Comparison of ENCODE assay signal across 12 mouse cellular contexts in the genomic region with DNA sequence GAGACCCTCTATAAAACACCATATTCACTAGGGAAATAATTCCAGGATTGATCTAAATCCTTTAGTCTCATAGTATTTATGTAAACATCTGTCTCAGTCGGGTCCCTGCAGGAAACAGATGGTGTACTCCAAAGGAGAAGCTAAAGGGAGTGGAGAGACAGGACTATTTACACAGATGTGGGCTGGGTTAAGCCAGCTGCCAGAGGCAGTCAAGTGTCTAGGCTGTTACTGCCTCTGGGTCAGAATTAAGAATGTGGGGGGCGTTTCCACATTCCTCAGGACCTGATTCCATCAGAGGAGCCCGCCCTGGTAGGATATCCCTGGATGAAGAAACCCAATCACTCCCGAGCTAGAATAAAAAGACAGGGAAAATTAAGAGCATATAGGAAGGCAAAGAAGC.
DNase-seq lines count a peak whose midpoint lies in the region; ATAC-seq and TF ChIP-seq lines count a peak whose summit lies in the region.
"Had no signal": no experiment of that assay in that cellular context is flagged by ENCODE, and none has a peak within 500 bp of the region (broad histone marks: within the 10 kb centered on the region; RNA-seq: fewer than 3 reads in every experiment).

No protein-coding gene starts in this region.

- H3K27me3 ChIP-seq in limb, embryonic 13.5 days: no peaks in the 10 kb centered on the region
- H3K27me3 ChIP-seq in limb, embryonic 10.5 days (ENCODE audit: low read depth, poor library complexity, severe bottlenecking): no peaks in the 10 kb centered on the region
- H3K27me3 ChIP-seq in embryonic facial prominence, embryonic 14.5 days (replicated peaks; ENCODE audit: control insufficient read depth, insufficient read depth, low read length): no peaks in the 10 kb centered on the region
- no peaks in the 10 kb centered on the region for H3K27me3 ChIP-seq in forebrain, embryonic 11.5 days (ENCODE audit: control insufficient read depth, insufficient read depth, low read length)
- no peaks in the 10 kb centered on the region for H3K27me3 ChIP-seq in cerebellum, adult 2 months (ENCODE audit: control insufficient read depth, insufficient read depth, low read length)
- H3K27me3 ChIP-seq: hindbrain, embryonic 13.5 days had no signal

- TF ChIP-seq POLR2A in cerebellum, adult 2 months (IDR thresholded peaks at IDR 0.05; ENCODE audit: borderline replicate concordance, insufficient read depth, low read length): no peak

- peak; percentile 79; the same call in 1 of the 2 replicates for ATAC-seq in limb, embryonic 13.5 days (ENCODE audit: low FRiP score, low read depth)
- ATAC-seq in embryonic facial prominence, embryonic 14.5 days (ENCODE audit: low read depth): peak; percentile 89
- no peak for ATAC-seq in forebrain, embryonic 11.5 days (replicated peaks; ENCODE audit: low FRiP score)

- TF ChIP-seq CTCF in cerebellum, adult 2 months (IDR thresholded peaks at IDR 0.05; ENCODE audit: borderline replicate concordance, insufficient read depth, low read depth, low read length): no peak

- 36% methylated on average over 4 of the region's 4 CpGs for WGBS in limb, embryonic 13.5 days
- 38% methylated on average over 4 of the region's 4 CpGs for WGBS in limb, embryonic 10.5 days
- 4% methylated on average over 4 of the region's 4 CpGs for WGBS in embryonic facial prominence, embryonic 14.5 days
- 41% methylated on average over 4 of the region's 4 CpGs for WGBS in forebrain, embryonic 11.5 days
- WGBS in cerebellum, adult 2 months: 81% methylated on average over 4 of the region's 4 CpGs

- DNase-seq in limb, embryonic 10.5 days (ENCODE audit: low spot score): no peak
- peak; percentile 66 for DNase-seq in embryo, embryonic 10 days (ENCODE audit: low spot score)
- DNase-seq in embryonic facial prominence, embryonic 14.5 days (ENCODE audit: low spot score): peak; percentile 86
- peak; percentile 4 to 24 for DNase-seq in lung, postnatal 4 days
- no peak for DNase-seq in forebrain, embryonic 11.5 days (ENCODE audit: low spot score)
- DNase-seq in cerebellum, adult 2 months: no peak
- DNase-seq: right cerebral cortex, postnatal 14 days; thymus, postnatal 14 days had no signal

- H3K36me3 ChIP-seq in limb, embryonic 13.5 days: no peaks in the 10 kb centered on the region
- H3K36me3 ChIP-seq in limb, embryonic 10.5 days: no peaks in the 10 kb centered on the region
- no peaks in the 10 kb centered on the region for H3K36me3 ChIP-seq in embryonic facial prominence, embryonic 14.5 days (ENCODE audit: control insufficient read depth, insufficient read depth, low read length)
- H3K36me3 ChIP-seq in forebrain, embryonic 11.5 days (ENCODE audit: control insufficient read depth, insufficient read depth, low read length): no peaks in the 10 kb centered on the region
- H3K36me3 ChIP-seq: G1E; hindbrain, embryonic 13.5 days had no signal

- H3K4me3 ChIP-seq in limb, embryonic 13.5 days: no peak overlapping the region
- no peak overlapping the region for H3K4me3 ChIP-seq in limb, embryonic 10.5 days
- H3K4me3 ChIP-seq in embryonic facial prominence, embryonic 14.5 days (ENCODE audit: low read depth, low read length): no peak overlapping the region
- H3K4me3 ChIP-seq in forebrain, embryonic 11.5 days (ENCODE audit: low read depth, low read length): no peak overlapping the region
- no peak overlapping the region for H3K4me3 ChIP-seq in cerebellum, adult 2 months (replicated peaks; ENCODE audit: insufficient read depth, low read depth, low read length)
- H3K4me3 ChIP-seq: hindbrain, embryonic 13.5 days; left cerebral cortex, adult 2 months had no signal

- H3K9me3 ChIP-seq in limb, embryonic 13.5 days: 0 out of 2 replicates have a peak, but pooled peaks cover 8% of the 10 kb centered on the region
- no peaks in the 10 kb centered on the region for H3K9me3 ChIP-seq in limb, embryonic 10.5 days (replicated peaks)
- peaks cover 13% of the 10 kb centered on the region; the same call in 1 of the 2 replicates for H3K9me3 ChIP-seq in embryonic facial prominence, embryonic 14.5 days (ENCODE audit: control insufficient read depth, low read length)
- H3K9me3 ChIP-seq in forebrain, embryonic 11.5 days (ENCODE audit: control insufficient read depth, low read length): no peaks in the 10 kb centered on the region; the same call in 1 of the 2 replicates

- no peak overlapping the region for H3K4me2 ChIP-seq in limb, embryonic 13.5 days (replicated peaks)
- H3K4me2 ChIP-seq in embryonic facial prominence, embryonic 14.5 days (ENCODE audit: low read depth, low read length): no peak overlapping the region
- H3K4me2 ChIP-seq in forebrain, embryonic 11.5 days (ENCODE audit: low read depth, low read length, severe bottlenecking): no peak overlapping the region
- H3K4me2 ChIP-seq: hindbrain, embryonic 13.5 days had no signal

- H3K9ac ChIP-seq in limb, embryonic 13.5 days: no peak overlapping the region
- H3K9ac ChIP-seq in embryonic facial prominence, embryonic 14.5 days (ENCODE audit: low read depth, low read length): no peak overlapping the region
- no peak overlapping the region for H3K9ac ChIP-seq in forebrain, embryonic 11.5 days (ENCODE audit: low read length)
- H3K9ac ChIP-seq: hindbrain, embryonic 13.5 days had no signal

- H3K27ac ChIP-seq in limb, embryonic 13.5 days: no peak overlapping the region
- H3K27ac ChIP-seq in limb, embryonic 10.5 days: no peak overlapping the region
- H3K27ac ChIP-seq in embryonic facial prominence, embryonic 14.5 days (replicated peaks; ENCODE audit: low read depth, low read length): no peak overlapping the region
- no peak overlapping the region for H3K27ac ChIP-seq in forebrain, embryonic 11.5 days (ENCODE audit: low read depth, low read length)
- H3K27ac ChIP-seq in cerebellum, adult 2 months (ENCODE audit: insufficient read depth, low read length): no peak overlapping the region
- H3K27ac ChIP-seq: hindbrain, embryonic 13.5 days; left cerebral cortex, adult 2 months had no signal

- peaks cover 9% of the 10 kb centered on the region; the same call in 1 of the 2 replicates for H3K4me1 ChIP-seq in limb, embryonic 13.5 days
- H3K4me1 ChIP-seq in limb, embryonic 10.5 days: 0 out of 2 replicates have a peak, but pooled peaks cover 7% of the 10 kb centered on the region
- H3K4me1 ChIP-seq in embryonic facial prominence, embryonic 14.5 days (ENCODE audit: control insufficient read depth, insufficient read depth, low read length): 0 out of 2 replicates have a peak, but pooled peaks cover 6% of the 10 kb centered on the region
- no peaks in the 10 kb centered on the region; the same call in 1 of the 2 replicates for H3K4me1 ChIP-seq in forebrain, embryonic 11.5 days (replicated peaks; ENCODE audit: control insufficient read depth, insufficient read depth, low read length)
- no peaks in the 10 kb centered on the region for H3K4me1 ChIP-seq in cerebellum, adult 2 months (ENCODE audit: control insufficient read depth, insufficient read depth, low read length)

Comparison
In these comparisons a context has a peak if more than half of its experiments do, and no peak if none do; other contexts are left out.
1. DNase-seq: peak in embryo, embryonic 10 days (single experiment), embryonic facial prominence, embryonic 14.5 days (single experiment) and lung, postnatal 4 days (2 of 2); none in limb, embryonic 10.5 days (single experiment), forebrain, embryonic 11.5 days (single experiment) and cerebellum, adult 2 months (0 of 2).